Mouse (Mus musculus) cerebellum, adult 2 months (tissue): ENCODE data around the gene Crls1. TPM values are rescaled to one million over a fixed set of nuclear protein-coding genes. Genes with fewer than 3 reads are reported as not detected.

Experiments
- DNase-seq, 2 experiments: peaks; one replicate each; pipeline ENCODE4 v3.0.0; 2021
- H3K27ac ChIP-seq: fragments of 200-500 bp; 2 replicates; pipeline ENCODE4 v1.5.1; 2012; ENCODE audit warnings: low read length, control low read depth, inconsistent platforms; ENCODE audit not compliant: insufficient read depth
- H3K27me3 ChIP-seq: fragments of 200-500 bp; 2 replicates; pipeline ENCODE4 v1.6.1; 2012; ENCODE audit warnings: inconsistent platforms, mild to moderate bottlenecking, low read length, moderate library complexity; ENCODE audit not compliant: control insufficient read depth, insufficient read depth
- H3K4me1 ChIP-seq: fragments of 200-500 bp; 2 replicates; pipeline ENCODE4 v1.6.1; 2011; ENCODE audit warnings: low read length; ENCODE audit not compliant: control insufficient read depth, insufficient read depth
- H3K4me3 ChIP-seq: fragments of 200-500 bp; replicated peaks from 2 replicates; pipeline ENCODE3; 2011; ENCODE audit warnings: mild to moderate bottlenecking, low read depth, low read length, control low read depth; ENCODE audit not compliant: insufficient read depth
- CTCF ChIP-seq: fragments of 200-500 bp; IDR thresholded peaks from 2 replicates; pipeline ENCODE4 v1.5.1; 2011; ENCODE audit warnings: low read depth, mild to moderate bottlenecking, control low read depth, low read length, moderate library complexity, borderline replicate concordance; ENCODE audit not compliant: insufficient read depth
- POLR2A ChIP-seq: fragments of 200-500 bp; IDR thresholded peaks from 2 replicates; pipeline ENCODE4 v1.6.1; 2011; ENCODE audit warnings: low read length, control low read depth, borderline replicate concordance; ENCODE audit not compliant: insufficient read depth
- WGBS: fragments of 180-500 bp; shearing (Covaris S2); methylation state at CpG from one replicate; pipeline ENCODE4 v1.1.7; 2018; 5-methylcytosine and 5-hydroxymethylcytosine counted together
- polyA plus RNA-seq: library from polyadenylated mRNA; depleted of rRNA; stranded (reverse); fragments of >200 nt; gene quantifications from 2 replicates; pipeline ENCODE4 v1.2.3, GENCODE M21; 2012

Gene Crls1
- polyA plus RNA-seq, 1 experiment, result 24.4 TPM

- H3K27me3 ChIP-seq, result no peaks in the 10 kb centered on the region
- H3K4me3 ChIP-seq, result no peak overlapping the region
- H3K27ac ChIP-seq, result no peak overlapping the region
- TF ChIP-seq CTCF (no peak), POLR2A (no peak)
- peaks cover 5% of the 10 kb centered on the region; the same call in 1 of the 2 replicates for H3K4me1 ChIP-seq
- 60% methylated on average over 10 of the region's 10 CpGs for WGBS
- no peak for DNase-seq
These were observed 27.3 kb downstream of the Crls1 start for GRCm38 (mm10) chr2:132873657-132874326.

- Histone ChIP-seq H3K4me1 (no peaks in the 10 kb centered on the region), H3K4me3 (no peak overlapping the region), H3K27me3 (no peaks in the 10 kb centered on the region), H3K27ac (no peak overlapping the region)
- DNase-seq, result no peak
- TF ChIP-seq CTCF, result no peak
- TF ChIP-seq POLR2A, result no peak
- 67% methylated on average over 1 of the region's 1 CpGs for WGBS
These were observed 30.5 kb downstream of the Crls1 start for GRCm38 (mm10) chr2:132876991-132877390.

GRCm38 (mm10) chr2:132879261-132880044 is 33.0 kb downstream of the Crls1 start:
- WGBS, result under 1% methylated on average over 58 of the region's 58 CpGs
- peak overlapping the region; percentile 49 for H3K4me3 ChIP-seq
- no peaks in the 10 kb centered on the region for H3K4me1 ChIP-seq
- H3K27ac ChIP-seq, result no peak overlapping the region
- no peaks in the 10 kb centered on the region for H3K27me3 ChIP-seq
- peak in 1 of 2 experiments; percentile 28 for DNase-seq
- TF ChIP-seq POLR2A, result no peak
- no peak for TF ChIP-seq CTCF

- Histone ChIP-seq H3K27me3 (no peaks in the 10 kb centered on the region), H3K4me3 (peak within 1 kb of the TSS; percentile 49), H3K27ac (no peak within 1 kb of the TSS), H3K4me1 (no peaks in the 10 kb centered on the region)
- no peak for DNase-seq
- WGBS, result 47% methylated on average over 12 of the region's 12 CpGs
- no peak for TF ChIP-seq CTCF
- no peak for TF ChIP-seq POLR2A
These were observed 34.6 kb downstream of the Crls1 start, which contains the start of gene Lrrn4 for GRCm38 (mm10) chr2:132880844-132881645. Lrrn4 (minus strand) TSS chr2:132880891.

- H3K27ac ChIP-seq, result no peak overlapping the region
- H3K4me3 ChIP-seq, result no peak overlapping the region
- TF ChIP-seq CTCF (no peak), POLR2A (no peak)
- H3K27me3 ChIP-seq, result no peaks in the 10 kb centered on the region
- 69% methylated on average over 8 of the region's 8 CpGs for WGBS
- H3K4me1 ChIP-seq, result no peaks in the 10 kb centered on the region
- no peak for DNase-seq
These were observed 38.0 kb downstream of the Crls1 start for GRCm38 (mm10) chr2:132884303-132884967.

GRCm38 (mm10) chr2:132885312-132885711 is 38.8 kb downstream of the Crls1 start:
- no peak overlapping the region for H3K4me3 ChIP-seq
- no peaks in the 10 kb centered on the region for H3K4me1 ChIP-seq
- DNase-seq, result no peak
- no peak overlapping the region for H3K27ac ChIP-seq
- no peak for TF ChIP-seq CTCF
- TF ChIP-seq POLR2A, result no peak
- WGBS, result 90% methylated on average over 7 of the region's 7 CpGs
- no peaks in the 10 kb centered on the region for H3K27me3 ChIP-seq

- TF ChIP-seq CTCF (no peak), POLR2A (no peak)
- H3K4me1 ChIP-seq, result no peaks in the 10 kb centered on the region
- H3K4me3 ChIP-seq, result no peak overlapping the region
- DNase-seq, result no peak
- no peaks in the 10 kb centered on the region for H3K27me3 ChIP-seq
- WGBS, result 11% methylated on average over 5 of the region's 5 CpGs
- H3K27ac ChIP-seq, result no peak overlapping the region
These were observed 47.4 kb downstream of the Crls1 start for GRCm38 (mm10) chr2:132893826-132894225.
